Comparison of ENCODE assay signal across 12 mouse cellular contexts in genomic region chr7:113710541-113711270, GRCm38 (mm10). TPM values are rescaled to one million over a fixed set of nuclear protein-coding genes. Genes with fewer than 3 reads are reported as not detected.
A peak's percentile ranks its signal among the peaks of the same experiment; 100 is the strongest.
DNase-seq lines count a peak whose midpoint lies in the region; ATAC-seq and TF ChIP-seq lines count a peak whose summit lies in the region.
"Had no signal": no experiment of that assay in that cellular context is flagged by ENCODE, and none has a peak within 500 bp of the region (broad histone marks: within the 10 kb centered on the region; RNA-seq: fewer than 3 reads in every experiment).

No protein-coding gene starts in this region.

- 89% methylated on average over 2 of the region's 2 CpGs for WGBS in embryonic facial prominence, embryonic 14.5 days
- WGBS in embryonic facial prominence, embryonic 10.5 days, result 86% methylated on average over 2 of the region's 2 CpGs
- 71% methylated on average over 2 of the region's 2 CpGs for WGBS in lung, adult 2 months

- H3K4me1 ChIP-seq in embryonic facial prominence, embryonic 14.5 days (ENCODE audit: control insufficient read depth, insufficient read depth, low read length), result no peaks in the 10 kb centered on the region
- no peaks in the 10 kb centered on the region for H3K4me1 ChIP-seq in embryonic facial prominence, embryonic 10.5 days
- no peaks in the 10 kb centered on the region for H3K4me1 ChIP-seq in lung, adult 2 months (ENCODE audit: control insufficient read depth, insufficient read depth, low read length)
- H3K4me1 ChIP-seq: embryonic facial prominence, embryonic 12.5 days had no signal

- H3K27me3 ChIP-seq in embryonic facial prominence, embryonic 14.5 days (replicated peaks; ENCODE audit: control insufficient read depth, insufficient read depth, low read length), result no peaks in the 10 kb centered on the region
- H3K27me3 ChIP-seq in embryonic facial prominence, embryonic 10.5 days (replicated peaks; ENCODE audit: low read depth, poor library complexity, severe bottlenecking), result no peaks in the 10 kb centered on the region
- H3K27me3 ChIP-seq: embryonic facial prominence, embryonic 12.5 days had no signal

- no peaks in the 10 kb centered on the region for H3K36me3 ChIP-seq in embryonic facial prominence, embryonic 14.5 days (ENCODE audit: control insufficient read depth, insufficient read depth, low read length)
- H3K36me3 ChIP-seq in embryonic facial prominence, embryonic 10.5 days (replicated peaks), result no peaks in the 10 kb centered on the region
- H3K36me3 ChIP-seq: embryonic facial prominence, embryonic 12.5 days had no signal

- no peak overlapping the region for H3K4me2 ChIP-seq in embryonic facial prominence, embryonic 14.5 days (ENCODE audit: low read depth, low read length)
- H3K4me2 ChIP-seq: embryonic facial prominence, embryonic 12.5 days had no signal

- DNase-seq in embryonic facial prominence, embryonic 14.5 days (ENCODE audit: low spot score), result peak; percentile 20
- DNase-seq in embryonic facial prominence, embryonic 10.5 days (ENCODE audit: low spot score), result no peak
- peak; percentile 49 for DNase-seq in left cerebral cortex, postnatal 4 days
- no peak for DNase-seq in left cerebral cortex, adult 18-20 months (ENCODE audit: low spot score in 2 of 2)
- peak; percentile 84 to 87 for DNase-seq in cerebellum, adult 18-20 months
- DNase-seq in layer of hippocampus, postnatal 14 days (ENCODE audit: low spot score in 2 of 2), result peak; percentile 22 to 54
- DNase-seq in embryo, embryonic 10.5 days (ENCODE audit: low spot score), result no peak
- no peak for DNase-seq in lung, adult 2 months
- DNase-seq: kidney, adult 2 months; thymus, postnatal 14 days had no signal

- no peak overlapping the region for H3K27ac ChIP-seq in embryonic facial prominence, embryonic 14.5 days (replicated peaks; ENCODE audit: low read depth, low read length)
- H3K27ac ChIP-seq in embryonic facial prominence, embryonic 10.5 days (replicated peaks), result no peak overlapping the region
- H3K27ac ChIP-seq: embryonic facial prominence, embryonic 12.5 days had no signal

- ATAC-seq in embryonic facial prominence, embryonic 14.5 days (ENCODE audit: low read depth), result no peak

- H3K9me3 ChIP-seq in embryonic facial prominence, embryonic 14.5 days (ENCODE audit: control insufficient read depth, low read length), result no peaks in the 10 kb centered on the region
- no peaks in the 10 kb centered on the region for H3K9me3 ChIP-seq in embryonic facial prominence, embryonic 10.5 days
- H3K9me3 ChIP-seq: embryonic facial prominence, embryonic 12.5 days had no signal

- H3K4me3 ChIP-seq in embryonic facial prominence, embryonic 14.5 days (ENCODE audit: low read depth, low read length), result no peak overlapping the region
- no peak overlapping the region for H3K4me3 ChIP-seq in embryonic facial prominence, embryonic 10.5 days
- no peak overlapping the region for H3K4me3 ChIP-seq in lung, adult 2 months (replicated peaks; ENCODE audit: extremely low read depth, low read depth, low read length)
- H3K4me3 ChIP-seq: embryonic facial prominence, embryonic 12.5 days had no signal

- no peak overlapping the region for H3K9ac ChIP-seq in embryonic facial prominence, embryonic 14.5 days (ENCODE audit: low read depth, low read length)
- H3K9ac ChIP-seq: embryonic facial prominence, embryonic 12.5 days had no signal

- no peak for TF ChIP-seq CTCF in lung, adult 2 months (IDR thresholded peaks at IDR 0.05; ENCODE audit: insufficient read depth, low read length)

- TF ChIP-seq POLR2A in lung, adult 2 months (IDR thresholded peaks at IDR 0.05; ENCODE audit: borderline replicate concordance, extremely low read depth, low read depth, low read length), result no peak

- intact Hi-C loops in left cerebral cortex, postnatal 4 days (cut with DNase I), result no loop called here

RNA-seq across cellular contexts. Expression of gene Spon1, which starts 55.1 kb away (rescaled TPM):
- 30.5 and 30.8 TPM in 2 replicates for polyA plus RNA-seq in embryonic facial prominence, embryonic 14.5 days (2014; fragmentation: Nextera tagmentation; extraction: Ambion mirVana)
- polyA plus RNA-seq in embryonic facial prominence, embryonic 10.5 days (2016; fragmentation: Nextera tagmentation; extraction: Ambion mirVana), result 22.3 and 22.8 TPM in 2 replicates
- total RNA-seq in left cerebral cortex, postnatal 4 days (2021), result 10 to 100 TPM; 35.7 to 38.3 TPM
- 10 to 100 TPM; 32.7 to 40.2 TPM for total RNA-seq in left cerebral cortex, adult 18-20 months (2021)
- 10 to 100 TPM; 56.1 to 65.2 TPM for total RNA-seq in layer of hippocampus, postnatal 14 days (2021)
- polyA plus RNA-seq in lung, adult 2 months (2012; rRNA removed), result 70.0 and 86.6 TPM in 2 replicates
- total RNA-seq: megakaryocyte-erythroid progenitor cell, adult 5-6 weeks had no signal

Comparison
In these comparisons a context has a peak if more than half of its experiments do, and no peak if none do; other contexts are left out.
1. DNase-seq: peak in embryonic facial prominence, embryonic 14.5 days (single experiment), left cerebral cortex, postnatal 4 days (single experiment), cerebellum, adult 18-20 months (2 of 2) and layer of hippocampus, postnatal 14 days (2 of 2); none in embryonic facial prominence, embryonic 10.5 days (single experiment), left cerebral cortex, adult 18-20 months (0 of 2), embryo, embryonic 10.5 days (single experiment) and lung, adult 2 months (single experiment).